Mouse (Mus musculus) small intestine, adult 2 months (tissue): ENCODE results near the gene Usp3. TPM values are rescaled to one million over a fixed set of nuclear protein-coding genes. Genes with fewer than 3 reads are reported as not detected.

Source experiments
- H3K27ac ChIP-seq: fragments of 200-500 bp; 2 replicates; pipeline ENCODE4 v1.5.1; 2012; ENCODE audit warnings: low read depth, low read length, control low read depth, inconsistent platforms; ENCODE audit not compliant: insufficient read depth
- H3K27me3 ChIP-seq: fragments of 200-500 bp; 2 replicates; pipeline ENCODE4 v1.6.1; 2012; ENCODE audit warnings: mild to moderate bottlenecking, moderate library complexity, low read length, inconsistent platforms; ENCODE audit not compliant: control insufficient read depth, insufficient read depth
- H3K36me3 ChIP-seq: fragments of 200-500 bp; 2 replicates; pipeline ENCODE4 v1.6.1; 2012; ENCODE audit warnings: mild to moderate bottlenecking, low read length, control low read depth, inconsistent platforms; ENCODE audit not compliant: control insufficient read depth, insufficient read depth
- H3K4me1 ChIP-seq: fragments of 200-500 bp; 2 replicates; pipeline ENCODE4 v1.6.1; 2012; ENCODE audit warnings: low read length, inconsistent platforms, mixed read lengths; ENCODE audit not compliant: control insufficient read depth, insufficient read depth, insufficient read length
- H3K4me3 ChIP-seq: fragments of 200-500 bp; 2 replicates; pipeline ENCODE4 v1.5.1; 2012; ENCODE audit warnings: low read depth, mild to moderate bottlenecking, control low read depth, inconsistent platforms, low read length, moderate library complexity
- CTCF ChIP-seq: fragments of 200-500 bp; IDR thresholded peaks from 2 replicates; pipeline ENCODE4 v1.5.1; 2012; ENCODE audit warnings: low read depth, mild to moderate bottlenecking, control low read depth, inconsistent platforms, low read length, moderate library complexity, mixed read lengths; ENCODE audit not compliant: insufficient replicate concordance, insufficient read length; ENCODE audit errors: extremely low read depth
- POLR2A ChIP-seq: fragments of 200-500 bp; IDR thresholded peaks from 2 replicates; pipeline ENCODE4 v1.6.1; 2012; ENCODE audit warnings: low read depth, mild to moderate bottlenecking, control low read depth, inconsistent platforms, low read length, moderate library complexity
- WGBS: fragments of 180-500 bp; shearing (Covaris S2); methylation state at CpG from one replicate; pipeline ENCODE4 v1.1.7; 2018; 5-methylcytosine and 5-hydroxymethylcytosine counted together
- polyA plus RNA-seq: library from polyadenylated mRNA; depleted of rRNA; stranded (reverse); fragments of >200 nt; gene quantifications from 2 replicates; pipeline ENCODE4 v1.2.3, GENCODE M21; 2012

Usp3 gene
- polyA plus RNA-seq, 1 experiment, result 19.8 TPM

DNA sequence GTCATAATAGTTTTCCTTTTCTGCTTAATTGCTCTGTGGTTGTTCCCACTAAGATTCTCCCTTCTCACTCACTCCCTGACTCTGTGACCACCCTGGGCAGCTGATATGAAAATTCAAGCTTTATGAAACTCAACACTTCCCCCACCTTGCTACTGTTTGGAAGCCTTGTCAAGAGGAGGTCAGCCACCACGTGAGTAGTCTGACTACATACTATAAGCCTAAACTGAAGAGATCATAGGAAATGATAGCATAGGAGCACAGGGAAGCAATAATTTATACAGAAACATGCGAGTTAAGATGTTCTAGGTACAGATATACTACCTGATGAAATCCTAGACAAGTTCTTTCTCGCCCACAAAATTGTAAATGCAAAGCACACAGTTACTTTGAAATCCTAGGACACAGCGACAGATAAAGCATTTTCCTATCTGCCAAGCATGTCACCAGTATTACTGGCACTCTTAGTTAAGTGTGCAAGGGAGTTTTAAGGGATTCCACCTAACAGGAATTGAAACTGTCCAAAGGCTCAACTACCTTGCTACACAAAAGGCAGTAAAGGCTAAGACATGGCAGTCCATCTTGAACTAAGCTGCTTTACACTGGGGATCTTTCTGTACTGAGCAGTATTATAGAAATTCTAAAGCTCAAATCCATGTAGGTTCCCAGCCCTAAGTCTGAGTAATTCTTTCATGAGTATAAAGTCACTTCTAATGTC, 20.8 kb downstream of the Usp3 start:
- TF ChIP-seq CTCF (no peak), POLR2A (no peak)
- WGBS, result 71% methylated on average over 4 of the region's 4 CpGs

DNA sequence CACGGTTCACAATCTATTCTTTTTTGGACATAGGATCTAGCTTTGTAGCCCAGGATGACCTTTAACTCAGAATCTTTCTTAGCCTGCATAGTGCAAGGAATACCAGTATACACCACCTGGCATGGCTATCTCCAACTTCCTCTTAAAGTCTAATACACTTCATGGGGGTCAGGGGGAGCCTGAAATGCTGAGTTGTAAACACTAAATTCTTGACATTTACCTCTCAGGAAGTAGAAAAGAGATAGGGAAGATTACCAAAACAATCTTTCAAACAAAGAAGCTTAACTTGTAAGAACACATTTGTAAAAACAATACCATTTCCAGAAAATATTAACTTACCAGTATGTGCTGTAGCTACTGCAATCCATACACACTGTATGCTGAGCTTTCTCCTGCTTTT, 30.7 kb downstream of the Usp3 start:
- Histone ChIP-seq H3K4me1 (peaks cover 8% of the 10 kb centered on the region; the same call in 1 of the 2 replicates), H3K36me3 (peaks cover 10% of the 10 kb centered on the region), H3K27me3 (no peaks in the 10 kb centered on the region), H3K27ac (no peak overlapping the region), H3K4me3 (no peak overlapping the region)
- WGBS, result 55% methylated on average over 1 of the region's 1 CpGs
- TF ChIP-seq POLR2A (no peak), CTCF (no peak)

More for the DNA sequence above, 20.8 kb downstream of the Usp3 start:
- no peaks in the 10 kb centered on the region; the same call in 1 of the 2 replicates for H3K36me3 ChIP-seq
- no peak overlapping the region for H3K27ac ChIP-seq
- H3K27me3 ChIP-seq, result no peaks in the 10 kb centered on the region
- H3K4me1 ChIP-seq, result peaks cover 18% of the 10 kb centered on the region; the same call in 1 of the 2 replicates
- H3K4me3 ChIP-seq, result no peak overlapping the region

DNA sequence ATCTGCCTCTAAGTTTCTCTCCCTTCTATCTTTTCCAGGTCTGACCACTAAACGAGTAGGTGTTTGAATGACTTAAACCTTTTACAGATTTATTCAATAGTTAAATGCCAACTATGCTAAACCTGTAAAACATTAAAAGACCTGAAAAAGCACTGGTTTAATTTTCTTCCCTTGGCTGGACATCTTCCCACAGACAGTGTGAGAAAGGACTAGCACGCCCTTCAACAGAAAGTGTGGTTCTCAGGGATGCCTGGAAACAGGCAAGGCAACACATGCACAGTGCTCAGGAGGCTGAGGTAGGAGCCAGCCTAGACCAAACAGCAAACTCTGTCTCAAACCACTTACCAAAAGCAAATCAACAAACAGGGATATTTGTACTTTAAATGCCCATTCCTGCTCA, 31.4 kb downstream of the Usp3 start:
- H3K4me3 ChIP-seq, result no peak overlapping the region
- 82% methylated on average over 2 of the region's 2 CpGs for WGBS
- H3K27me3 ChIP-seq, result no peaks in the 10 kb centered on the region
- TF ChIP-seq POLR2A (no peak), CTCF (no peak)
- H3K36me3 ChIP-seq, result peaks cover 11% of the 10 kb centered on the region
- peaks cover 8% of the 10 kb centered on the region; the same call in 1 of the 2 replicates for H3K4me1 ChIP-seq
- H3K27ac ChIP-seq, result no peak overlapping the region

DNA sequence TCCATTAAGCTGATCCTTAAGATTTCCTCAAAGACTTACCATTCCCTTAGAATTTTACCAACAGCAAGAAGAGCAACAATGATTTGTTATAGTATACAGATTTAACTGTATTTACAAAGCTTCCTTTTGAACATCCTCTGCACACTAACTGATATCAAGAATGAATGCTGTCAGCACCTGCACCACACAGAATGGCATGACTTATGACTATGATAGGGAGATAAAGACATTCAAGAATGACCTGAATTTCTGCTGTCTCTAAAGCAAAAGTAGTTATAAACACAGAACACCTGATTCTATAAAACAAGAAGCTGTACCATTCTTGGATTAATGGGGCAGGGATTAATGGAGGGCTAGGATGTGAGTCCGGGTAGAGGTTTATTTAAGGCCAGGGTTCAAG, 32.2 kb downstream of the Usp3 start:
- no peak overlapping the region for H3K27ac ChIP-seq
- TF ChIP-seq CTCF, result no peak
- TF ChIP-seq POLR2A, result no peak
- peaks cover 7% of the 10 kb centered on the region; the same call in 1 of the 2 replicates for H3K4me1 ChIP-seq
- no peak overlapping the region for H3K4me3 ChIP-seq
- H3K27me3 ChIP-seq, result no peaks in the 10 kb centered on the region
- H3K36me3 ChIP-seq, result peaks cover 11% of the 10 kb centered on the region
- 48% methylated on average over 1 of the region's 1 CpGs for WGBS

DNA sequence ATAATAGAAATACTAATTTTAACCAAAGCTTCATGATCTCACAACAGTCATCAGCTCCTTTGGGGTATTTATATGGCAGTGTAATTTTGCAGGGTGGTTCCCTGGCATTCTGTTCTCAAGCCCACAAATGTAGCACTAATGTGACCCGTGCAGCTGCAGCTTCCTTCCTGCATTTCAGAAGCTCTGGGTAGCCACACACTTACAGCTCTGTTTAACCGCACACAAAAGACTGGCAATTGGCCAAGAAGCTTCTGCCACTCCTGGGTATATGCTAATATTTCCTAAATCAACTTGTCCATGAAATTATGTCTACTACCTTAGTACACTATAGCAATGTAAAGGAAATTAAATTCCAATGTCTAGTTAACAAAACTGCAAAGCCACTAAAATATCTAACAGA, 32.6 kb downstream of the Usp3 start:
- H3K27me3 ChIP-seq, result no peaks in the 10 kb centered on the region
- no peak for TF ChIP-seq POLR2A
- no peak for TF ChIP-seq CTCF
- no peak overlapping the region for H3K27ac ChIP-seq
- H3K4me3 ChIP-seq, result no peak overlapping the region
- H3K4me1 ChIP-seq, result peaks cover 5% of the 10 kb centered on the region; the same call in 1 of the 2 replicates
- WGBS, result 1% methylated on average over 2 of the region's 2 CpGs
- H3K36me3 ChIP-seq, result peaks cover 11% of the 10 kb centered on the region

DNA sequence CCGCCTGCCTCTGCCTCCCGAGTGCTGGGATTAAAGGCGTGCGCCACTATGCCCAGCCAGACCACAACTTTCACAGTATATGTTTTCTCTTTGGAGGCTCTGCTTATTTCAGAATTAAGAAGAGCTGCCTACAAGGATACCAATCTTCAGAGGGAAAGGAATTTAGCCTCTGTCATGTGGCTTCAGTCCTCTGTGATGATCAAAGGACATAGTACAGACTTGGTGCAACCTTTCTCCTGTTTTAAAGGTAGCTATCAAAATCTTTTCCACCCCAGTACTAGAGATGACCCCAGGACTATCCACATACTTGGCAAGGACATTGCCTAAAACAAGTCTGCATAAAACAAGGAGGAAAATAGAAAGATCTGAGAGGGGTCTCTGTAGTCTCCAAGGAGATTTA, 34.0 kb downstream of the Usp3 start:
- TF ChIP-seq CTCF (no peak), POLR2A (no peak)
- Histone ChIP-seq H3K4me1 (peaks cover 5% of the 10 kb centered on the region; the same call in 1 of the 2 replicates), H3K36me3 (peaks cover 11% of the 10 kb centered on the region), H3K27me3 (no peaks in the 10 kb centered on the region), H3K27ac (peak overlapping the region; percentile 59; the same call in 1 of the 2 replicates), H3K4me3 (no peak overlapping the region)
- WGBS, result 94% methylated on average over 4 of the region's 4 CpGs

DNA sequence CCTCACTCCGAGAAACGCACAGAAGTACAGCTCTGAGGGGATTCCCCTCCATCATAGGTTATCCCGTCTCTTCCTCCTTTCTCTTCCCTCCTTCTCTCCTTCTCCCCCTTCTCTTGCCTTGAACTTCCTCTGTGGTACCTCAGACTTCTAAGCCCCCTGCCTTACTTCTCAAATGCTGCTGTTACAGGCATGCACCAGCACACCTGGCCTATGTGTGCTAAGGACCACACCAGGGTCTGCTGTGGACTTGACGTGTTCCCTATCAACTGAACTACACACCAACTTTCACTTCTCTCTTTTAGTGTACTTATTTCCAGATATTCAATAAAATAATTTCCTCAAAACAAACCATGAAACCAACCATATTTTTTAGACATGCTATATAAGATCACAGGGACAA, 50.2 kb downstream of the Usp3 start:
- Histone ChIP-seq H3K4me3 (no peak overlapping the region), H3K36me3 (peaks cover 64% of the 10 kb centered on the region), H3K27me3 (no peaks in the 10 kb centered on the region), H3K4me1 (no peaks in the 10 kb centered on the region), H3K27ac (no peak overlapping the region)
- TF ChIP-seq CTCF (no peak), POLR2A (no peak)
- 75% methylated on average over 4 of the region's 4 CpGs for WGBS
